Mouse (Mus musculus) granulocyte monocyte progenitor cell, adult 5-6 weeks (primary cell): ENCODE results near the gene Nasp. TPM values are rescaled to one million over a fixed set of nuclear protein-coding genes. Genes with fewer than 3 reads are reported as not detected.

Experiments used
- ATAC-seq: replicated peaks from 2 replicates; pipeline ENCODE4 v1.8.0; 2016; ENCODE audit warnings: mild to moderate bottlenecking, moderate TSS enrichment, inconsistent platforms; ENCODE audit not compliant: poor library complexity, severe bottlenecking
- total RNA-seq, 2 experiments: library from RNA; stranded (forward) in 1 of 2; stranded (reverse) in 1 of 2; fragments of 200-712, 200-1000 nt in 1 of 2; fragments of >200 nt in 1 of 2; fragmentation: Nextera tagmentation in 1 of 2; gene quantifications; 2 replicates each; pipeline ENCODE4 v1.2.3; 2014 to 2017

Gene Nasp
- total RNA-seq, 2 experiments from 2014 or later: 190 to 397 TPM

DNA sequence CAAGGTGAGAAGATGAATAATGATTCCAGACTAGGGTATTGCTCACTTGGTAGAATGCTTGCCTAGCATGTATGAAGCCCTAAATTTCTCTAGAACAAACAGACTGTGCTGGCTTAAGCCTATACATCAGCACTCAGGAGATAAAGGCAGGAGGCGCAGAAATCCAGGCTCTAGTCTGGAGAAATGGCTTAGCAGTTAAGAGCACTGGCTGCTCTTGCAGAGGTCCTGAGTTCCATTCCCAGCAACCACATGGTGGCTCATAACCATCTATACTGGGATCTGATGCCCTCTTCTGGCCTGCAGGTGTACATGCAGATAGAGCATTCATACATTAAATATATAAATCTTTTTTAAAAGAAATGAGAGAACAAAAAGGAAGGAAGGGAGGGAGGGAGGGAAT is 14.3 kb upstream of the Nasp start:
- ATAC-seq: no peak

DNA sequence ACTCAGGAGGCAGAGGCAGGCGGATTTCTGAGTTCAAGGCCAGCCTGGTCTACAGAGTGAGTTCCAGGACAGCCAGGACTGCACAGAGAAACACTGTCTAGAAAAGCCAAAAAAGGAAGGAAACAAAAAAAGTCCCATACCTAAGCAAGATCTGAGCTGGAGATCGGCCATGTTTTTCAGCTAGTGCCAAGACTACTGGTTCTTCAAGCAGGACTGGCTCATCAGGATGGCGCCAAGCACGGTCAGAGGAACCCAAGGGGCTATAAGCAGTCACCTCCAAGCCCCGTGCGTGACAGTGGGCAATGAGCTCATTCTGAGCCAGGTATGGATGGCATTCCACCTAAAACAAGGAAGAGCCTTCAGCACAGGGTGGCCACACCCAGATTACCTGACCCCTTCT is 11.1 kb upstream of the Nasp start:
- no peak for ATAC-seq

DNA sequence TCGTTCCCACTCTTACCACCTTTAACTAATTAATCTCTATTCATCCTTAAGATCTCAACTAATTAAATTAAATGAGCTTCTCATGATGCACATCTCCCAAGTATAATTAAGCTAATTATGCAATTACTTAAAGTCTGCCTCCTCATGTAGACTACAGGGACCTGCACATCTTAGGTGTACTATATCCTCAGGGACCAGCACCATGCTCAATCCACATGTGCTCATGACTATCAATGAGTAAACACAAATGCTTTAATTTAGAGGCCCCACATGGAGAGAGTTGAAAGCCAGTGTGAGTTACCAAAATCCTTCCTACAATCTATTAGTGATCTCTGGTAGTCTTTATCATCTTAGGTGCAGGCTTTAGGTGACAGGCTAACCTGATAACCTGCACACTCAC is 7.5 kb upstream of the Nasp start:
- no peak for ATAC-seq

DNA sequence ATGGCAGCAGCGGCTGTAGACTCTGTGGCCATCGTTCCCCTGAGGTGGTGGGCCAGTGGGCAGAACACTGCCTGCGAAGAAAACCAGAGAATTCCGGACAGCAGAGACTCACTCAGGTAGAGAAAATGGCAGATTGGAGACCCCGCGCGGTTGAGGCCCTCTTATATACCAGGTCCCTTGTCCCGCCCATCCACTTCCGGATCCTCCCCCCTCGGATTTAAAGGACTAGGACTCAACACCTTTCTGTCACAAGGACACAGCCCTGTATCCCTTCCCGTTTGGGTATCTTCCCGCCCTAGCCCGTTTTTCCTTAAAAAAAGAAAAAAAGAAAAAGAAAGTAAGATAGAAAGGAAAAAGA is 403 bp downstream of the Nasp start:
- ATAC-seq: peak; percentile 77

DNA sequence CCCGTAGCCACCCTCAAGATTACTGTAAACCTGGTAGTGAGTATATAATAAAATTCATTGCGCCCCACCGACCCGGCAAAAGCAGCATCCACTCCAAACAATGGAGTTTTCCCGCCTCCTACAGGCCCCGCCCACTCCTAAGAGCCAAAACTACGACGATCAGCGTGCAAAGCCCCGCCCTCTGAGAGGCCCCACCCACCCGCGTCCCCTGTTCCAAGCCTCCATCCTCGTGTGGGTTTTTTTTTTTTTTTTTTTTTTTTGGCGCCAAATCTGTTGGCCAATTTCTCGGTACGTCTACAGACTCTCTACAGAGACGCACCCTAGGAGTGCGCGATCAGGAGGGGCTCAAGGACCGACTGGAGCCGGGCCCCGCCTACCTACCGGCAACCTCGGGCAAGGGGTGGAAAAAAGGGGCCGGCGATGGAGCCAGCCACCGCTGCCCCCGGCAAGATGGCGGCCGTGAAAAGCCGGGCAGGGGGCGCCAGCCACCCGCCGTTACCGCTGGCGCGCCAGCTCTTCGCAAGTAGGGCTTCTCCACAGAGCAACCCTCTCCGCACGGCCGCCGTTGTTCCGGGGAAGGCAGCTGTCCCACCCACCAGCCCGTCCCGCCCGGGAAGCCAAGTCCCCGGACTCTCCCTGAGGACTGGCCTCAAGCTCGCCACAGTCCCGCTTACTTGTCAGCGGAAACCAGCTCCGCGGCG is 933 bp downstream of the Nasp start:
- ATAC-seq: peak; percentile 72

DNA sequence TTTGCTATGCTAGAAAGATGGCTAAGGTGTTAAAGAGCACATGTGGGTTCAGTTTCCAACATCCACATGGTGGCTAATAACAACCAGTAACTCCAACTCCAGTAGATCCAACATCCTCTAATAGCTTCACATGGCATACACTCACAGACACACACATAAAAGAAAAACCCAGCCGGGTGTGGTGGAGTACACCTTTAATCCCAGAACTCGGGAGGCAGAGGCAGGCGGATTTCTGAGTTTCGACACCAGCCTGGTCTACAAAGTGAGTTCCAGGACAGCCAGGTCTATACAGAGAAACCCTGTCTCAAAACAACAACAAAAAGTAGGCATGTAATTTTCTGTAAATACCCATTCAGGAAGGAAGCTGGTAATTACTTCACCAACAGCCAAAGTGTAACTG is 2.9 kb downstream of the Nasp start:
- ATAC-seq: no peak

DNA sequence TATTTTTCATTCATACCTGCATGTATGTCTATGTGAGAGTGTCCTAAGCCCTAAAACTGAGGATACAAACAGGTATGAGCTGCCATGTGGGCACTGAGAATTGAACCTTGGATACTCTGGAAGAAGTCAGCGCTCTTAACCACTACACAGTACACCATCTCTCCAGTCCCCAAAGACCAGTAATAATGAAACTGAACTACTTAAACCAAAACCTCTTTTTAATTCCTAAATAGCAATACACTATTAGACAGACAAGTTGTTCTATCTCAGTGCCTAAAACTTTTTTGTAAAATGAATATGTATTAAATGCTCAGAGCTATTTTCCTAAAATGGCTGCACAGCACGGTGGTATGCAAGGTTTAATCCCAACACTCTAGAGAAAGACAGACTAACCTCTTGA is 12.5 kb downstream of the Nasp start:
- no peak for ATAC-seq

DNA sequence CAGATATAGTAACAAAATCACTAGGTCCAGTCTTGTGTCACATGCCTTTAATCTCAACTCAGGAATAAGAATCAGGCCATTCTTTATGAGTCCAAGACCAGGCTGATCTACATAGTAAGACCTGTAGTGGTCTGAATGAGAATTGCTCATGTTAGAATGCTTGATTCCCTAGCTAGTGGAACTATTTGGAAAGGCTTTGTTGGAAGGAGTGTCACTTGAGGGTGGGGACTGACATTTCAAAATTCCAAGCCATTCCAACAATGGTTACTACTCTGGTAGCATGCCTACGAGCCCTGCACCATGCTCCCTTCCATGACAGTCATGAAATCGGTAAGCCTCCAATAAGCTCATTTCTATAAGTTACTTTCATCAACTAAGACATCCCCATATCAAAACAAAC is 15.1 kb downstream of the Nasp start:
- ATAC-seq: no peak

DNA sequence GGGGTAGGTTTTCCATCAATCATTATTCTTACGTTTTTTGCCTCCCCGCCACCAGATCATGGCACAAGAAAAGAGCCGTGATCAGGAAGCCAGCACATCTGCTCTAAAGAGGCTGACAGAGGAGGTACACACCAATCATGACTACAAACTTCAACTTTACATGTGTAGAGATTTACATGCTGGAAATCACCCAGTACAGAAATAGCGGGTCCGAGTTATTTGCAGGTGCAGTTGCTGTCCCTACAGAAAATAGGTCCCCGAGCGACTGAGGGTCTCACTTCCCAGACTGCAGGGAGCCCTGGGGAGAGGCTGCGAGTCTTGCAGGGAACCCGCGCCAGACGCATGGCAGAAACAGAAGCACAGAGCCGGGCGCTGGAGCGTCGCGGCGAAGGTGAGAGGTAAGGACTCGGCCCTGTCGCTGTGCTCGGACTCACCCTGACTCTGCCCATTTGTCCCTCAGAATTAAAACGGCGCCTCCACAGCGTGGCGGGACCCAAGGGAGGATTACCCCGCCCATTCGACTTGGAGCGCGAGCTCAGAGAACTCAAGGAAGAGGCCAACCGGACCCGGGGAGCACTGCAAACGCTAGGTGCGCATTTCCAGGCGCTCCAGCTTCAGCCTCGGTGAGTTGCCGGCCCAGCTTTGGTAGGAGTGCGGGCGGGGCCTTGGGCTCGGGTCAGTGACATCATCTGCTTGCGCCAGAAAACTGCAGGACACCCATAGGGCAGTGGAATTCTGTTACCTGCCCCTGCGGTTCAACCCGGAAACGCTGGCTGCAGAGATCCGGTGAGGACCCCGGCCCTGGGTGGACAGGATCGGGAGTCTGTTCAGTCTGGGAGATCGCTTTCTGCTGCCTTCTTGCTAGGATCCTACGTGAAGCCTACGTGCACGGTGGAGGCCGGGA is 30.5 kb downstream of the Nasp start:
- peak; percentile 95 for ATAC-seq

DNA sequence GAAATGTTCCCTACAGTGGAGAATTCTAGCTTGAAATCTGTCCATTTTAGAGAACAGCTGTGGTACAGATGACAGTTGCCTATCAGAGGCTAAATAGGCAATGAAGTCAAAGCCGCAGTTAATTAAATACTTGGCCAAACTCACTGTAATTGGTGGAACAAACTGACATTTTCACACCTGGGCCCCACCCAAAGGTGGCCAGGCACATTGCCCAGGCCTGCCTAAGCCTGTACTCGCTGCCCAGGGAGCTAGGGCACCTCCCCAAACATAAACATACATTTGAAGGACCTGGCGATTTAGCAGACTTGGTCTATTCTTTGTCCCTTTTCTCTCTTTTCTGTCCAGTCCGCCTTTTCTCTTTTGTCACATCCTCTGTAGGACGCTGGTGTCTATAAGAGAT is 31.4 kb downstream of the Nasp start, which contains the start of gene Ccdc17:
Gene Ccdc17, plus strand, starts transcription at position 276 of the 400 bp plus-strand sequence.
- no peak for ATAC-seq

DNA sequence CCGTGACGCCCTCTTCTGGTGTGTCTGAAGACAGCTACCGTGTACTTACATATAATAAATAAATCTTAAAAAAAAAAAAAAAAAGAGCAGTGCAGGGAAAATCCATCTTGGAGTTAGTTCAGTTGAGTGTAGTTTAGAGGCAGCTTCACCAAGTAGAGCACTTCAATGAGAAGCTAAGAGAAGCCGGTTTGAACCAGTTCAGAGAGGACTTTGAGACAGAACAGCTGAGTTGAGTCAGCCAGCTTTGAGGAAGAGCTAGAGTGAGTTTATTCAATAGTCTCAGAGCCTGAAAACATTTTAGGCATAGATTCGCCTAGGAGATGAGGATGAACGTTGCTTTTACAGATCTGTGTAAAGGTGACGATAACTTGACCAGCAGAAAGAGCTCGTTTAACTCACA is 31.9 kb downstream of the Nasp start:
- ATAC-seq: no peak

DNA sequence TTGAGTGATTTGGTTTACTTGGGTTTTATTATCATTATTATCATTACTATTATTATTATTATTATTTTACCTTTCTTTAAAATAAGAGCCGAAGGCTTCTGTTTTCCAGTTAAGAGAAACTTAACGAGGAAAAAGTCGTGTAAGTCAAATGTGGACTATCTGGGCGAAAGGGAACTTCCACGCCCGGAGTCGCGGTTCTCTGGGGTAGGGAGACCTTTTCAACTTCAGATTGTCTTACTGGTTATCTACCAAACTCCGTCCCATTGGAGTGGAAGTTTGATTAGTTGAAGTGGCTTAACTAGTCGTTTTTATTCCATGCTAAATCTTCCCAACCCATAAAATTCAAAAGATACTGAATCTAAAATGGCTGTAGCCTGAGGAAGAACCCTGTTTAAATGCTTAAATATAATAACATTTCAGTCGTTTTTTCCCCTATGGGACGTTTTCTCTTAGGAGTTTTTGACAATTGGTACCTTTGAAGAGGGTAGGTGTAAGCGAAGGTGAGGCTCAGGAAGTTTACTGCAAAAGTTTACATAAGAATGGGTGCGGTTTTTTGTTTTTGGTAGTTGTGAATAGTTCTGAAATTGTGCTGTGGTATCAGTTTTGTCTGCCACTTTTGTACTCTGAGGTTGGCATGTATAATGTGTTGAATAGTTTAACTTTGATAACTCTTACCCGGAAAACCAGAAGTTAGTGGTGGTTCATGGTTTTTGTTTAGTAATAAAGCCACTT is 69.4 kb downstream of the Nasp start:
- no peak for ATAC-seq

DNA sequence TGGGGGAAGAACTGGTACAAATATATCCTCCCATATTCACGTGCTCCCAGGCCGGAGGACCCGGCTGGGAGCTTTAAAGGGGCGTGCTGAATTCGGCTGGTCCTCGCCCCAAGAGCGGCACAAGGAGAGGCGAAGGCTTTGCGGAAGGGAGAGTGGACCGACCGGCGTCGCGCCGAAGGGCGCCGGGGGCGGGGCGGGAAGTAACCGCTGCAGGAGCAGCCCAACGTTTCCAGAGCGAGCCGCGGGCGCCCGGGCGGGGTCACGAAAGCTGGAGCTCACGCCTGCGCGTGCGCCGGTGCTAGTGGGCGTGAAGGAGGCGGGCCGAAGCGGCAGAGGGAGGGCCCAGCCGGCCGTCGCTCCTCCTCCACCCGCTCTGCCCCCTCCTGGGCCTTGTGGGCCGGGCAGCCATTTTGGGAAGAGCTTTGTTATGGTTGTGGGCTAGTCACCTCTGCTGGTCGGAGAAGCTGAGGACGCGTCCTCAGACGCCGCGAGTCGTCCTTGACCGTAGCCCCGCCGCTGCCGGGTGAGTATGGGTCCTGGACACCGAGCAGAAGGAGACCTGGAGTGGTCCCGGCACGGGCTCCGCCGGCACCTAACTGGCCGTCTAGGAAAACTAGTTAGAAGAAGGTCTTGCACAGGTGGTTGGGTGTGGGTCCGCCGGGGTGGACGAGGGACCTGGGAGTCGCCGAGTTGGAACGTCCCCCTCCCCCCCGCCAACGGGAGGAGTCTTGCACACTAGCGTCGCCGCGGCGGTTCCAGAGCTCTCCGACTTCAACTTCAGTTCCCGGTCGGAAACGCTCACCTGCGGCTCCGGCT is 70.2 kb downstream of the Nasp start, which contains the start of gene Gpbp1l1:
Gene Gpbp1l1, plus strand, starts transcription at position 353 of the 816 bp plus-strand sequence.
- peak; percentile 85 for ATAC-seq

DNA sequence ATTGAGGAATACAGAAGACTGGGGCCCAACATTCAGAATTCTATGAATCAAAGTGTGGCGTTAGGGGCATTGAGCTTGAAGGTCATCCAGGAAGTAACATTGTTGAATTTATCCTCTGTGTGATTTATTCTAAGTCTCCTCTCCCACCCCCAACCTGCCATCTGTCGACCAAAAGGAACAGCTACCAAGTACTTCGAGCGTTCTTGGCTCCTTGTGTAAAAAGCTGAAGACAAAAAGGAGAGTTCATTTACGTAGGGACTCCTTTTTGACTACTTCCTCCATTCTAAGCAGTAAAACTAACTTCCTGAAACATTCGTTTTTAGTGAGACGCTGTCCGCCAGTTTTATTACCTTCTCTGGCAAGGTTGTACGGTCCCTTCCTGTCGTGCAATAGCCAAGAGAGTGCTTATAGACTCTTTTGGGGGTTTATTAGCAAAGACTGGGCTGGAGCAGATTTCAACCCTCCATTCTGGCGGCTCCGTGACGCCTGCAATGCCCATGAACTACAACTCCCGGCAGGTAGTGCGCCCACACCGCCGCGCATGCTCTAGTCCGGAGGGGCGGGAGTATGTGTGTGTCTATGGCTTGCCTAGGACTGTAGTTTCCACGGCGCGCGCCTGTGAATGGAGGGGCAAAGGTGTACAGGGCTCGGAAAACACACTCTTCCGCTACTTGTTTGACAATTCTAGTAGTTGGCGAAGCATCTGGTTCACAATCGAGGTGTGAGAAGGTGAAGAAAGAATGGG is 71.0 kb downstream of the Nasp start:
- ATAC-seq: peak; percentile 83

DNA sequence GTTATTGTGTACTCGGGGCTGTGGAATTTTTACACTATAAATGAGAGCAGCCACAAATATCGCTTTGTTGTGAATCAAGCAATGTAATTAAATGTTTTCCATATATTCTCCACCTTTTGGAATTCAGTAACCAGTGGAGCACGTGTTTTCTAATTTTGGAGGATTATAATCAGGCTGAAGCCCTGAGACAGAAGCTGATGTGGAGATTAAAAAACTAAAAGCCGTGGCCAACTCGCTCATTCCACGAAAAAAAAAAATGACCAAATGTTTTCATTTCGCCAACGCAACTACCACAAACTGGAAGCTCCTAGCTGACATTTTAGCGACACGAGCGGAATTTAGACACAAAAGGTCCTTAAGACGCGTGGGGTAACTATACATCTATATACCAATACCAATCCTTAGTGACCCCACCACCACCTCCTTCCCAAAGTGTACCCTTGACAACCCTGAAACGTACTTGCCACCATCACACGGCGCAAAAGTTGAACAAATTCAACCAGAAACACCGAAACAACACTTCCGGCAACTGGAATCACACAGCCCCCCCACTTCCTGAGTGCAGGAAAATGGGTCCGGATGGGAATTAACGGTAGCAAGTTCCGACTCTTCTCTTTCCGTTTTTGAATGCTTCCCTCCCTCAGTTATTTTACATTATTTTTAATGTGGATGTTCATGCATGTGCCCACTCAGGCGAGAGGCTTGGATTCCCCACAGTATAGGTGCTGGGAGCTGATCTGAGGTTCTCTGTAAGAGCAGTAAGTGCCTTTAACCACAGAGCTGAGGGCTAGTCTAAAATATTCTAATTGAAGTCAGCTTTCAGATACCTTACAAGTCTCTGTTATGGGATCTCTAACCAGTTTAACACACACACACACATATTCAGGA is 72.1 kb downstream of the Nasp start, which contains the start of gene Tmem69:
Gene Tmem69, minus strand, starts transcription at position 524 of the 888 bp plus-strand sequence.
- peak; percentile 19 for ATAC-seq

DNA sequence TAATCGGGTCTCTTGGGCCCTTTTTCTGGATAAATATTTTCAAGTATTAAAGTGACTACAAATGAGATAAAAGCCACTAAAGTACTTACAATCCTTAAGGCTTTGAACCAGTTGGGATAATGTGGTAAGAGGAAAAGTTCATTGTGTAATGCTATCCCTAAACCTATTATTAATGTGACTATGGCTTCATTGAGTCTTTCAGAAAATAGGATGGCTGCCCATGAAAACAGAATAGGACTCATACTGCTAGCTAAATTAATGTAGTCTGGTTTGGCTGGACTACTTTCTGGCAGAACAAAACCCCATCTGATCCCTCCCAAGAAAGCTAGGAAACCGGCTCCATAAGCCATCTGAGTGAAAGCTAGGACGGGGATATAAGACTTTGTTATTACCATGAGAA is 74.7 kb downstream of the Nasp start:
- ATAC-seq: no peak
